Mouse (Mus musculus): ENCODE results near the gene Erv3. TPM values are rescaled to one million over a fixed set of nuclear protein-coding genes. Genes with fewer than 3 reads are reported as not detected.

The Erv3 gene
- total and polyA plus RNA-seq, 3 experiments: not detected

- Histone ChIP-seq H3K4me3 (replicated peaks in 1 of 3; ENCODE audit: low read depth in 2 of 3, low read length in 2 of 3, poor library complexity in 1 of 3) (no peak overlapping the region), H3K4me1 (ENCODE audit: control insufficient read depth in 1 of 2, insufficient read depth in 2 of 2) (peaks cover 0 to 3% of the 10 kb centered on the region in 2 experiments; a peak in 2 of 4 replicates), H3K9me3 (replicated peaks; ENCODE audit: low read length) (no peaks in the 10 kb centered on the region), H3K4me2 (ENCODE audit: insufficient read depth, low read depth, poor library complexity, severe bottlenecking) (no peak overlapping the region), H3K79me2 (replicated peaks; ENCODE audit: control insufficient read depth, extremely low read depth, insufficient read depth, poor library complexity, severe bottlenecking) (no peaks in the 10 kb centered on the region), H3K27me3 (replicated peaks) (peaks cover 23% of the 10 kb centered on the region), H3K27ac (ENCODE audit: insufficient read depth, low read depth) (no peak overlapping the region), H3K9ac (ENCODE audit: insufficient read depth, low read depth) (no peak overlapping the region), H3K36me3 (replicated peaks in 1 of 2; ENCODE audit: control insufficient read depth in 1 of 2, insufficient read depth in 1 of 2, low read length in 1 of 2) (no peaks in the 10 kb centered on the region)
- in situ Hi-C loops (cut with MboI; ENCODE audit: low pct_ligation_motif_present, low pct_unique_long_range_greater_than_20kb, low sequenced_read_pairs) (no loop called here), dilution Hi-C loops (cut with MboI; ENCODE audit: extremely low pct_ligation_motif_present, extremely low pct_unique_long_range_greater_than_20kb, low sequenced_read_pairs) (no loop called here)
- TF ChIP-seq CHD2 (IDR thresholded peaks at IDR 0.05; ENCODE audit: low read length): no peak
- TF ChIP-seq CTCF (conservative IDR thresholded peaks at IDR 0.05 in 1 of 2, IDR thresholded peaks at IDR 0.05 in 1 of 2; ENCODE audit: low read depth in 2 of 2, low read length in 2 of 2): no peak
- TF ChIP-seq ZNF384 (IDR thresholded peaks at IDR 0.05; ENCODE audit: low read depth, low read length): no peak
- no peak for TF ChIP-seq USF2 (conservative IDR thresholded peaks at IDR 0.05; ENCODE audit: low read depth, low read length)
- TF ChIP-seq RAD21 (IDR thresholded peaks at IDR 0.05; ENCODE audit: low read depth, low read length): no peak
- TF ChIP-seq CHD1 (IDR thresholded peaks at IDR 0.05; ENCODE audit: low read depth, low read length): no peak
- TF ChIP-seq JUN (IDR thresholded peaks at IDR 0.05; ENCODE audit: insufficient read depth, low read depth, low read length): no peak
- no peak for DNase-seq (ENCODE audit: extremely low read depth)
Measured at GRCm38 (mm10) chr2:131857838-131858237, 1.7 kb downstream of the Erv3 start.

GRCm38 (mm10) chr2:131853719-131854118 lies 5.8 kb downstream of the Erv3 start:
- no peaks in the 10 kb centered on the region for H3K9me3 ChIP-seq (replicated peaks; ENCODE audit: low read length)
- H3K4me3 ChIP-seq (replicated peaks in 1 of 3; ENCODE audit: low read depth in 2 of 3, low read length in 2 of 3, poor library complexity in 1 of 3): no peak overlapping the region
- in situ Hi-C loops (cut with MboI; ENCODE audit: low pct_ligation_motif_present, low pct_unique_long_range_greater_than_20kb, low sequenced_read_pairs) (no loop called here), dilution Hi-C loops (cut with MboI; ENCODE audit: extremely low pct_ligation_motif_present, extremely low pct_unique_long_range_greater_than_20kb, low sequenced_read_pairs) (no loop called here)
- no peak overlapping the region for H3K9ac ChIP-seq (ENCODE audit: insufficient read depth, low read depth)
- H3K79me2 ChIP-seq (replicated peaks; ENCODE audit: control insufficient read depth, extremely low read depth, insufficient read depth, poor library complexity, severe bottlenecking): no peaks in the 10 kb centered on the region
- H3K36me3 ChIP-seq (replicated peaks in 1 of 2; ENCODE audit: control insufficient read depth in 1 of 2, insufficient read depth in 1 of 2, low read length in 1 of 2): no peaks in the 10 kb centered on the region
- peaks cover 0 to 3% of the 10 kb centered on the region in 2 experiments; a peak in 1 of 4 replicates for H3K4me1 ChIP-seq (ENCODE audit: control insufficient read depth in 1 of 2, insufficient read depth in 2 of 2)
- DNase-seq (ENCODE audit: extremely low read depth): no peak
- no peak for TF ChIP-seq MAFK (IDR thresholded peaks at IDR 0.05; ENCODE audit: insufficient replicate concordance, low read length)
- TF ChIP-seq EP300 (IDR thresholded peaks at IDR 0.05; ENCODE audit: low read length): no peak
- no peak for TF ChIP-seq IRF4 (IDR thresholded peaks at IDR 0.05; ENCODE audit: low read depth, low read length)
- TF ChIP-seq TCF12 (IDR thresholded peaks at IDR 0.05; ENCODE audit: low read depth, low read length): no peak
- TF ChIP-seq KAT2A (IDR thresholded peaks at IDR 0.05; ENCODE audit: insufficient replicate concordance, low read length): no peak
- no peak for TF ChIP-seq POLR2A (IDR thresholded peaks at IDR 0.05; ENCODE audit: low read depth, low read length)
- H3K27me3 ChIP-seq (replicated peaks): peaks cover 11% of the 10 kb centered on the region
- H3K27ac ChIP-seq (ENCODE audit: insufficient read depth, low read depth): no peak overlapping the region
- H3K4me2 ChIP-seq (ENCODE audit: insufficient read depth, low read depth, poor library complexity, severe bottlenecking): no peak overlapping the region

- Histone ChIP-seq H3K27me3 (replicated peaks) (no peaks in the 10 kb centered on the region), H3K4me3 (replicated peaks in 1 of 3; ENCODE audit: low read depth in 2 of 3, low read length in 2 of 3, poor library complexity in 1 of 3) (no peak overlapping the region), H3K9me3 (replicated peaks; ENCODE audit: low read length) (no peaks in the 10 kb centered on the region), H3K4me1 (ENCODE audit: control insufficient read depth in 1 of 2, insufficient read depth in 2 of 2) (peaks cover 10% of the 10 kb centered on the region in 2 experiments), H3K27ac (ENCODE audit: insufficient read depth, low read depth) (no peak overlapping the region), H3K79me2 (replicated peaks; ENCODE audit: control insufficient read depth, extremely low read depth, insufficient read depth, poor library complexity, severe bottlenecking) (no peaks in the 10 kb centered on the region), H3K9ac (ENCODE audit: insufficient read depth, low read depth) (no peak overlapping the region), H3K36me3 (replicated peaks in 1 of 2; ENCODE audit: control insufficient read depth in 1 of 2, insufficient read depth in 1 of 2, low read length in 1 of 2) (no peaks in the 10 kb centered on the region), H3K4me2 (ENCODE audit: insufficient read depth, low read depth, poor library complexity, severe bottlenecking) (no peak overlapping the region)
- in situ Hi-C loops (cut with MboI; ENCODE audit: low pct_ligation_motif_present, low pct_unique_long_range_greater_than_20kb, low sequenced_read_pairs): no loop called here
- DNase-seq (ENCODE audit: extremely low read depth): no peak
- dilution Hi-C loops (cut with MboI; ENCODE audit: extremely low pct_ligation_motif_present, extremely low pct_unique_long_range_greater_than_20kb, low sequenced_read_pairs): no loop called here
- TF ChIP-seq SMC3 (IDR thresholded peaks at IDR 0.05; ENCODE audit: low read depth, low read length): no peak
- no peak for TF ChIP-seq JUN (IDR thresholded peaks at IDR 0.05; ENCODE audit: insufficient read depth, low read depth, low read length)
- TF ChIP-seq HCFC1 (IDR thresholded peaks at IDR 0.05; ENCODE audit: low read depth, low read length): no peak
- no peak for TF ChIP-seq ZC3H11A (IDR thresholded peaks at IDR 0.05; ENCODE audit: low read depth, low read length)
- TF ChIP-seq MYC (IDR thresholded peaks at IDR 0.05; ENCODE audit: low read depth, low read length): no peak
- no peak for TF ChIP-seq RAD21 (IDR thresholded peaks at IDR 0.05; ENCODE audit: low read depth, low read length)
- no peak for TF ChIP-seq CHD1 (IDR thresholded peaks at IDR 0.05; ENCODE audit: low read depth, low read length)
- no peak for TF ChIP-seq TBP (conservative IDR thresholded peaks at IDR 0.05; ENCODE audit: low read depth, low read length)
- TF ChIP-seq BHLHE40 (IDR thresholded peaks at IDR 0.05; ENCODE audit: low read depth, low read length): no peak
- no peak for TF ChIP-seq CTCF (conservative IDR thresholded peaks at IDR 0.05 in 1 of 2, IDR thresholded peaks at IDR 0.05 in 1 of 2; ENCODE audit: low read depth in 2 of 2, low read length in 2 of 2)
- TF ChIP-seq MEF2A (IDR thresholded peaks at IDR 0.05; ENCODE audit: borderline replicate concordance, low read depth, low read length): no peak
- TF ChIP-seq UBTF (IDR thresholded peaks at IDR 0.05; ENCODE audit: low read depth, low read length): no peak
- no peak for TF ChIP-seq MAZ (IDR thresholded peaks at IDR 0.05; ENCODE audit: low read depth, low read length)
- no peak for TF ChIP-seq ZKSCAN1 (IDR thresholded peaks at IDR 0.05; ENCODE audit: borderline replicate concordance, low read depth, low read length)
- TF ChIP-seq ETS1 (conservative IDR thresholded peaks at IDR 0.05; ENCODE audit: low read depth, low read length): no peak
- TF ChIP-seq GABPA (IDR thresholded peaks at IDR 0.05; ENCODE audit: insufficient replicate concordance, low read depth, low read length): no peak
Measured at GRCm38 (mm10) chr2:131851333-131852092, 8.0 kb downstream of the Erv3 start.
